Mouse (Mus musculus) lung, postnatal 0 days (tissue): Measurements from ENCODE around the gene Slc1a6. TPM values are rescaled to one million over a fixed set of nuclear protein-coding genes. Genes with fewer than 3 reads are reported as not detected.

Source experiments
- ATAC-seq: fragments of 200-750 bp; cut with Nextera tagmentation; 2 replicates; pipeline ENCODE4 v1.8.0; 2017; ENCODE audit warnings: moderate library complexity
- DNase-seq: peaks from one replicate; pipeline ENCODE4 v3.0.0-alpha.2; 2016; ENCODE audit warnings: low spot score
- H3K27ac ChIP-seq: fragments of 300-500 bp; sonication (generic); 2 replicates; pipeline ENCODE4 v1.5.1; 2014; ENCODE audit warnings: antibody characterized with exemption, mild to moderate bottlenecking, low read length, mixed read lengths
- H3K27me3 ChIP-seq: fragments of 300-500 bp; sonication (generic); replicated peaks from 2 replicates; pipeline ENCODE4 v1.6.1; 2014; ENCODE audit warnings: low read length, mixed read lengths; ENCODE audit not compliant: insufficient read depth
- H3K36me3 ChIP-seq: fragments of 300-500 bp; sonication (generic); 2 replicates; pipeline ENCODE4 v1.6.1; 2014; ENCODE audit warnings: low read length, mixed read lengths; ENCODE audit not compliant: insufficient read depth
- H3K4me1 ChIP-seq: fragments of 300-500 bp; sonication (generic); 2 replicates; pipeline ENCODE4 v1.6.1; 2014; ENCODE audit warnings: antibody characterized with exemption, low read depth, low read length, mixed read lengths; ENCODE audit not compliant: insufficient read depth
- H3K4me2 ChIP-seq: fragments of 300-500 bp; sonication (generic); replicated peaks from 2 replicates; pipeline ENCODE4 v1.6.1; 2014; ENCODE audit warnings: low read depth, mild to moderate bottlenecking, low read length, moderate library complexity, mixed read lengths
- H3K4me3 ChIP-seq: fragments of 300-500 bp; sonication (generic); 2 replicates; pipeline ENCODE4 v1.5.1; 2014; ENCODE audit warnings: low read depth, low read length
- H3K9ac ChIP-seq: fragments of 300-500 bp; sonication (generic); replicated peaks from 2 replicates; pipeline ENCODE4 v1.6.1; 2014; ENCODE audit warnings: low read depth, mild to moderate bottlenecking
- H3K9me3 ChIP-seq: fragments of 300-500 bp; sonication (generic); 2 replicates; pipeline ENCODE4 v1.6.1; 2016; ENCODE audit warnings: low read length, mixed read lengths
- CTCF ChIP-seq: IDR thresholded peaks from 2 replicates; pipeline ENCODE4 v1.5.1; 2016; ENCODE audit warnings: antibody characterized with exemption, mild to moderate bottlenecking
- EP300 ChIP-seq: IDR thresholded peaks from 2 replicates; pipeline ENCODE4 v1.6.1; 2016; ENCODE audit warnings: antibody characterized with exemption, mild to moderate bottlenecking, control low read depth
- whole genome bisulfite sequencing: fragments of 180-500 bp; shearing (Covaris S2); extraction: QIAGEN DNeasy Blood & Tissue Kit; methylation state at CpG from one replicate; pipeline ENCODE4 v1.1.7; 2014; 5-methylcytosine and 5-hydroxymethylcytosine counted together
- polyA plus RNA-seq: library from polyadenylated mRNA; unstranded; fragments of >200 nt; fragmentation: Nextera tagmentation; extraction: Ambion mirVana; gene quantifications from 2 replicates; pipeline ENCODE4 v1.2.1, GENCODE M21; 2015

Gene Slc1a6
- polyA plus RNA-seq, 1 experiment from 2014 or later: 0.41 TPM

GRCm38 (mm10) chr10:78748946-78749345 lies 31.4 kb upstream of the Slc1a6 start:
- Histone ChIP-seq H3K36me3 (no peaks in the 10 kb centered on the region), H3K4me2 (no peak overlapping the region), H3K4me1 (peaks cover 9% of the 10 kb centered on the region; the same call in 1 of the 2 replicates), H3K27ac (no peak overlapping the region), H3K9me3 (no peaks in the 10 kb centered on the region), H3K9ac (no peak overlapping the region), H3K4me3 (no peak overlapping the region), H3K27me3 (no peaks in the 10 kb centered on the region)
- 82% methylated on average over 6 of the region's 6 CpGs for WGBS
- ATAC-seq (no peak), DNase-seq (no peak)
- TF ChIP-seq EP300: no peak
- TF ChIP-seq CTCF: no peak

- no peaks in the 10 kb centered on the region for H3K36me3 ChIP-seq
- 5% methylated on average over 60 of the region's 61 CpGs for WGBS
- peak within 1 kb of the TSS; percentile 39 for H3K4me3 ChIP-seq
- TF ChIP-seq EP300 (no peak), CTCF (no peak)
- no peaks in the 10 kb centered on the region for H3K27me3 ChIP-seq
- peak within 1 kb of the TSS; percentile 80 for H3K4me2 ChIP-seq
- ATAC-seq (peak; percentile 85), DNase-seq (peak; percentile 59)
- 0 out of 2 replicates have a peak within 1 kb of the TSS, but pooled peaks have one; percentile 16 for H3K9ac ChIP-seq
- peaks cover 3% of the 10 kb centered on the region; the same call in 1 of the 2 replicates for H3K4me1 ChIP-seq
- no peaks in the 10 kb centered on the region for H3K9me3 ChIP-seq
- no peak within 1 kb of the TSS for H3K27ac ChIP-seq
Observed at GRCm38 (mm10) chr10:78752452-78753191, 27.7 kb upstream of the Slc1a6 start, which contains the start of gene Ccdc105. Ccdc105 (minus strand) TSS chr10:78753065.

GRCm38 (mm10) chr10:78756021-78756420 lies 24.3 kb upstream of the Slc1a6 start:
- no peak for ATAC-seq
- H3K36me3 ChIP-seq: no peaks in the 10 kb centered on the region
- WGBS: 29% methylated on average over 6 of the region's 6 CpGs
- TF ChIP-seq CTCF (peak; percentile 91), EP300 (no peak)
- H3K27ac ChIP-seq: no peak overlapping the region
- H3K4me1 ChIP-seq: peaks cover 2% of the 10 kb centered on the region; the same call in 1 of the 2 replicates
- H3K9me3 ChIP-seq: no peaks in the 10 kb centered on the region
- H3K4me2 ChIP-seq: no peak overlapping the region
- no peak overlapping the region for H3K9ac ChIP-seq
- H3K4me3 ChIP-seq: no peak overlapping the region
- DNase-seq: peak; percentile 75
- H3K27me3 ChIP-seq: no peaks in the 10 kb centered on the region

DNA sequence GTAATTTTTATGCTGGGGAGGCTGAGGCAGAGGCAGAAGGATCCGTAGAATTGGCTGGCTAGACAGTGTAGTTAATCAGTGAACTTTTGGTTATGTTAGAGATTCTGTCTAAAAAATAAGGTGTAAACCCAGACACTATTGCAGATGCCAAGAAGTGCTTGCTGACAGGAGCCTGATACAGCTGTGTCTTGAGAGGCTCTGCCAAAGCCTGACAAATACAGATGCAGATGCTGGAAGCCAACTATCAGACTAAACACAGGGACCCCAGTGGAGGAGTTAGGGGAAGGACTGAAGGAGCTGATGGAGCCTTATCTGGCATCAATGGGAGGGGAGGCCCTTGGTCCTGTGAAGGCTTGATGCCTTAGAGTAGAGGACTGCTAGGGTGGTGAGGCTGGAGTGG lies 14.7 kb upstream of the Slc1a6 start:
- no peaks in the 10 kb centered on the region for H3K9me3 ChIP-seq
- H3K27me3 ChIP-seq: no peaks in the 10 kb centered on the region
- no peak overlapping the region for H3K27ac ChIP-seq
- no peaks in the 10 kb centered on the region for H3K4me1 ChIP-seq
- H3K4me2 ChIP-seq: no peak overlapping the region
- no peak overlapping the region for H3K4me3 ChIP-seq
- TF ChIP-seq CTCF: no peak
- no peak for TF ChIP-seq EP300
- ATAC-seq (no peak), DNase-seq (no peak)
- H3K9ac ChIP-seq: no peak overlapping the region
- H3K36me3 ChIP-seq: no peaks in the 10 kb centered on the region
- WGBS: 44% methylated on average over 1 of the region's 1 CpGs

DNA sequence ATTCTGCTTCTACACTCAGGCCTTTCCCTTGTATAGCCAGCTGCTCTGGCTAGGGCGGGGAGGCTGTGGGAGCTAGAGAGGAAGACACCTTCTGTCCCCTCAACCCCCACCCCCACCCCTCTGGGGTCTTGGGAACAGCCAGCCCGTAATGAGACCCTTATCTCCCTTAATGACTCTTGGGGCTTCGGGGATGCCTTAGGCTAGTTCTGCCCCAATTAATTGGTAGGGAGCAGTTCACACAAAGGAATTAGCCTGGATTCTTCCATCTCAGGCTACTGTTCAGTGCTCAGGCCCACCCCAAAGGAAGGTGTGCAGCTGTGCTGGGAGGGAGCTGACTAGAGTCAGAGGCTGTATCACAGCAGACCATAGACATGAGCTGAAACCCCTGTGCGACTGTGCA lies 4.5 kb upstream of the Slc1a6 start:
- H3K27me3 ChIP-seq: no peaks in the 10 kb centered on the region
- no peaks in the 10 kb centered on the region for H3K9me3 ChIP-seq
- H3K4me3 ChIP-seq: no peak overlapping the region
- no peaks in the 10 kb centered on the region for H3K36me3 ChIP-seq
- TF ChIP-seq EP300: no peak
- no peak for TF ChIP-seq CTCF
- H3K27ac ChIP-seq: no peak overlapping the region
- WGBS: 73% methylated on average over 4 of the region's 4 CpGs
- H3K4me1 ChIP-seq: no peaks in the 10 kb centered on the region
- no peak overlapping the region for H3K4me2 ChIP-seq
- DNase-seq: no peak
- ATAC-seq: no peak
- H3K9ac ChIP-seq: no peak overlapping the region

GRCm38 (mm10) chr10:78779527-78779926 lies 769 bp upstream of the Slc1a6 start:
- ATAC-seq (no peak), DNase-seq (no peak)
- Histone ChIP-seq H3K27me3 (no peaks in the 10 kb centered on the region), H3K4me3 (peak overlapping the region; percentile 46), H3K36me3 (no peaks in the 10 kb centered on the region), H3K4me2 (peak overlapping the region; percentile 87), H3K9me3 (no peaks in the 10 kb centered on the region), H3K27ac (no peak overlapping the region), H3K9ac (no peak overlapping the region), H3K4me1 (no peaks in the 10 kb centered on the region)
- 52% methylated on average over 9 of the region's 9 CpGs for WGBS
- no peak for TF ChIP-seq EP300
- TF ChIP-seq CTCF: no peak
